Mouse (Mus musculus): Measurements from ENCODE around the gene Pex6.
A peak's percentile ranks its signal among the peaks of the same experiment; 100 is the strongest.

The Pex6 gene

DNA sequence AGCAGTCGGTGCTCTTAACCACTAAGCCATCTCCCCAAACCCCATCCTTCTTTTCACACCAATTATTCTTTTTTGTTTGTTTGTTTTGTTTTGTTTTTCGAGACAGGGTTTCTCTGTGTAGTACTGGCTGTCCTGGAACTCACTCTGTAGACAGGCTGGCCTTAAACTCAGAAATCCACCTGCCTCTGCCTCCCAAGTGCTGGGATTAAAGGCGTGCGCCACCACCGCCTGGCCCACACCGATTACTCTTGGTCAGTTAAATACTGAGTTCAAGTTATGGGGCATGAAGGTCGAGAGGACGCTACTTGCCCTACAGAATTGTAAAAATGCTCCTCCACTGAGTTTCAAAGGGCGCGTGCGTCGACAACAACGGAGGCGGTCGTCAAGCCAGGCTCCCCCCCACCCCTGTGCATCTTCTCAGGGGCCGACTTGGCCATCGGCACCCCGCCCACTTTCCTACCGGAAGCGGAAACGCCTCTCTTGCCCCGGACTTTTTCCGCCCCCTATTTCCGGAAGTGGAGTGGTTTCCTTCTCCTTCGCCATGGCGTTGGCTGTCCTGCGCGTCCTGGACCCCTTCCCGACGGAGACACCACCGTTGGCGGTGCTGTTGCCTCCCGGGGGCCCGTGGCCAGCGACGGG lies at the start of gene Pex6:
Gene Pex6, plus strand, starts transcription at position 505 of the 639 bp plus-strand sequence.
- peak; percentile 85 for DNase-seq (ENCODE audit: low spot score)

DNA sequence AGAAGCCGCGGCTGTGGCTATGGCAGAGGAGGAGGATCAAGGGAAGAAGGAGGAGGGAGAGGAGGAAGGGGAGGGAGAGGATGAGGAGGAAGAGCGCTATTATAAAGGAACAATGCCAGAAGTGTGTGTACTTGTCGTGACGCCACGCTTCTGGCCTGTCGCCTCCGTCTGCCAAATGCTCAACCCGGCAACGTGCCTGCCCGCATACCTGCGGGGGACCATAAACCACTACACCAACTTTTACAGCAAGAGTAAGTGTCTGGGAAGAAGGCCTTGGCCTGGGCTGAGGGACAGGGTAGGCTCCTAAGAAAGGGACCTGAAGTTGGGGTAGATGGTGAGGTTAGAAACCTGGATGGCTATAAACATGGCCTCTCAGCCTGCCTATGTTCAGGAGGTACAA lies 49.3 kb upstream of the Pex6 start:
- DNase-seq (ENCODE audit: low spot score) = no peak

DNA sequence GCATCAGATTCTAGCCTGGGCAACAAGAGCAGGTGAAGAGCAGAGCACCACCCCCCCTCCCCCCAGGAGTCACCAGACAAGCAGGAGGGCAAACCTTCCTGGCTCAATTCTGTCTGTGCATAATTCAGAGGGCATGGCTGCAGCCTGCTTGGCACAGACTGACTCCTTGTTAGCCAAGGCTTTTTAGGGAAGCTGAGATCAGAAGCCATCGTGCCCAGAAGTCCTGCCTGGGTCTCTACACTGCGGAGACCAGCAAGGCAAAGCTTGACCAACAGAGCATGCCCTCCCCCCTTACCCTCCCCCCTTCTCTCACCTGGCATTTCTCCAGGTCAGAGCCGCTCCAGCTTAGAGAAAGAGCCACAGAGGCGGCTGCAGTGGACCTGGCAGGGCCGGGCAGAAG lies 48.5 kb upstream of the Pex6 start:
- DNase-seq (ENCODE audit: low spot score) = no peak

DNA sequence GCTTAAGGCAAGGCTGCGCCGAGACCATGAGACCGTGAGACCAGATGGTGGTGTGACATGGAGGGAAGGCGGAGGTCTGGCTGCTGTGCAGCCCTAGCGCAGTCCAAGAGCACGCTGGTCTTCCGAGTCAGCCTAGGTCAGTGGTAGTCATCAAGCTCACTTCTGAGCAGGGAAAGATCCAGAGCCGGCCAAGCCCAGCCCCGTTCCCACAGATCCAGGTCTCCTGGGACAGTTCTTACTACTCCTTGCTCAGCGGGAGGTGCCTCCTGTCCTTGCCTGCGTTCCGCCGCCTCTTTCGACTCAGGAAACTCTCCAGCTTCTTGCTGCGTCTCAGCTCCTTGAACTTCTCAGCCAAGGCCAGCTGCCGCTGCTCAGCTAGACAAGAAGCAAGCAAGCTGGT lies 43.6 kb upstream of the Pex6 start:
- no peak for DNase-seq (ENCODE audit: low spot score)

DNA sequence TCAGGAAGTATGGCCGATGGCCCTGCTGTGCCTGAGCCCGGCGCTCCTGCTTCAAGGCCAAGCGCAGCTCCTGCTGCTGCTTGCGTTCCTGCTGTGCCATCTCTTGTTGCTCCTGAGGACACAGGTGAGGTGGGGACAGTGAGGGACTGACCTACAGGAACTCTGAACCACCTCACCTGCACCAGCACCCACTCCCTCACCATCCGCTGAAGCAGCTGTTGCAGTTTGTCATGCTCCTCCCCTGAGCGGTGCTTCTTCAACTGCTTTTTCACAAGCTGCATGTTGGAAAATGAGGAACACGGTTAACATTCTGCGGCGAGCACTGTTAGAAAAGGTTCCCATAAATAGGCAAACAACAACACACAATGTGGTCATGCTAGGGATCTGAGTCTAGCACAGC lies 41.4 kb upstream of the Pex6 start:
- DNase-seq (ENCODE audit: low spot score) = no peak

DNA sequence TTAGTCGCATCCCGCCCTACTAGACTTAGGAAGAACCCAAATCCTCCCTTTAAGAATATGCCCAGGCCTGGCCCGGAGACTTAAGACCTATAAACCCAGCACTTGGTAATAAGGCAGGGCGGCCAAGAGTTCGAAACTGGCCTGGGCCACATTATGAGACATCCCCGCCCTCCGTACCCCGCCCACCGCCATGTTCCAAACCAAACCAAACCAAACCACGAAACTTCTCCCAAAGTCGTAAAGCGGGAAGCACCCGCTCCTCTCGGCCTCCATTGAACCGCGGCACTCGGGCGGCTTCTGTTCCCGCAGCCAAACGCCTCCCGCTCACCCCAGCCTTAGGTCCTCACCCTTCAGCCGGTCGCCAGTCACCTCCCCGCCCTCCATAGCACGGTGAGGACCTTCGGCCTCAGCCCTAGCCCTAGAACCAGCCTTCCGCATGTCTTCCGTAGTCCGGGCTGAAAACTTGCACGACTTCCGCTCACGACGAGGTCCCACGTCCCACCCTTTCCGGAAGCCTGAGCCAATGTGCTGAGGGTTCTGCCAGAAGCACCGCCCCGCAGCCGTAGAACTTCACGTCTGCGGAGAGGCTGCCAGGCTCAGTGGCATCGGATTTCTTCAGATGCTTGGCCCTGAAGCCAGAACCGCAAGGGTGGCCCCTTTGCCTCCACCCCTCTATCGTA lies 37.3 kb upstream of the Pex6 start, which contains the start of gene Rrp36:
Gene Rrp36, minus strand, starts transcription at position 503 of the 680 bp plus-strand sequence.
- peak; percentile 84 for DNase-seq (ENCODE audit: low spot score)

DNA sequence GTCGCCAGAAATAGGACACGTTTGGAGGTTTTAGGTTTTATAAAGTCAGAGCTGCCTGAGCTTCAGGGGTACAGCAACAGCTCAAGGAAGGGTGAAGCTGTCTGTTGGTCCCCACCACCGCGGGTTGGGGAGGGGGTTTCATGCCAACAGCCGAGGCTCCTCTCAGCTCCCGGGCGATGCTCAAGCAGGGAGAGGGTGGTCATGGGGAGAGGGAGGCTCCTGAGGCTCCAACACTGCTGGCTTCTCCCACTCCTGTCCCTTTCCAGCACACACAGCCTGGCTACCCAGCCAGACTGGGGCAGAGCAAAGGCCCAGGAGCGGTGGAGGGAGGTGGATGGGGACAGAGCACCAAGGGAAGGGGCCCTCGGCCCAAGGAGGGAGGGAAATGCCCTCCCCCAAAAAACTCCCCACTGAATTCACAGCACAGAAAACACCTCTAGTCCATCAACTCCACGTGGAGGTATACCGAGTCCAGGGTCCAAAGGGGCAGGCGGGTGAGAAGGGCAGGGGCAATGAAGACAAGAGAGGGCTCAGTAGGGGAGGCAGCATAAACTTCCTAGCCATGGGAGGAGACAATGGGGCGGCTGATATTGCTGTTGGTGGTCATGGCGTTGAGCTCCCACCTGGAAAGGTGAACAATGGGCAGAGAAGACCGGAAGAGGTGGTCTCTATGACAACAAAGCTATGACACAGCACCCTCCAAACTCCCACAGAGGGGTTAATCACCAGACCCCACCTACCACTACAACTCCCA lies 36.6 kb upstream of the Pex6 start:
- DNase-seq (ENCODE audit: low spot score) = no peak

DNA sequence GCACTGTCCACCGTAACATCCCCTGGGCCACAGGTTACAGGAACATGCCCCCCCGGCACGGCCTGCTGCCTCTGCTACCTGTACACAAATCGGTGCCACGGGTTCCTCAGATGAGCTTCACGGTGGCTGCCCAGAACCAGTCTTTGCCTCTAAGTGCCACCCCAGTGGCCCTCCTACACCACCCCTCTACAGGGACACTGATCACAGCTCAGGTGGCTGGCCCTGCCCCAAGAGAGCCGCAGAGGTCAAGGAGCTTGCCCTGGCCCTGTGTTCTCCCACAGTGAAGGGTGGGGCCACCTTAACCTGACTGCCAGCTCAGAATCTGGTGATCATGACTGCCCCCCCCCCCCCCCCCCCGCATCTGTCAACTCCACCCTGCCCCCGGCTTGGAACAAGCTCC lies 32.8 kb upstream of the Pex6 start, which contains the start of gene Mea1:
Gene Mea1, plus strand, starts transcription at position 378 of the 400 bp plus-strand sequence.
- DNase-seq (ENCODE audit: low spot score) = no peak

DNA sequence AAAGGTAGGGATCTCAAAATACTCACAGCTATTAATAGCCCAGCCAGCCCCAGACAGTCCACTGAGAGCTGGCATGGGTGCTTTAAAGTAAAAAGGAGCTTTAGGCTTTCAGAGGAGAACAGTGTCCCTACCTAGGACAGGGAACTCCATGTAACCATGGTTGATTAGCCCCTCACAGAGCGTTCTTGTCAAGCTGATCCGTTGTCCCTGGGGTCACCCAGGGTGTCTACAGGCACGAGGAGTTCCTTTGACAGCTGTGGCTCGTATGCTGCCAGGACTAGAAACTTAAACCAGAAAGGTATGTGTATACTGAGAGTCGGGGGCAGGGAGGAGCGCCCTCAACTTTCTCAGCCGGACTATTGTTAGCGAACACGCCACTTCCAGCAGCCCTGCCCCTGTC lies 32.4 kb upstream of the Pex6 start:
- DNase-seq (ENCODE audit: low spot score) = no peak

DNA sequence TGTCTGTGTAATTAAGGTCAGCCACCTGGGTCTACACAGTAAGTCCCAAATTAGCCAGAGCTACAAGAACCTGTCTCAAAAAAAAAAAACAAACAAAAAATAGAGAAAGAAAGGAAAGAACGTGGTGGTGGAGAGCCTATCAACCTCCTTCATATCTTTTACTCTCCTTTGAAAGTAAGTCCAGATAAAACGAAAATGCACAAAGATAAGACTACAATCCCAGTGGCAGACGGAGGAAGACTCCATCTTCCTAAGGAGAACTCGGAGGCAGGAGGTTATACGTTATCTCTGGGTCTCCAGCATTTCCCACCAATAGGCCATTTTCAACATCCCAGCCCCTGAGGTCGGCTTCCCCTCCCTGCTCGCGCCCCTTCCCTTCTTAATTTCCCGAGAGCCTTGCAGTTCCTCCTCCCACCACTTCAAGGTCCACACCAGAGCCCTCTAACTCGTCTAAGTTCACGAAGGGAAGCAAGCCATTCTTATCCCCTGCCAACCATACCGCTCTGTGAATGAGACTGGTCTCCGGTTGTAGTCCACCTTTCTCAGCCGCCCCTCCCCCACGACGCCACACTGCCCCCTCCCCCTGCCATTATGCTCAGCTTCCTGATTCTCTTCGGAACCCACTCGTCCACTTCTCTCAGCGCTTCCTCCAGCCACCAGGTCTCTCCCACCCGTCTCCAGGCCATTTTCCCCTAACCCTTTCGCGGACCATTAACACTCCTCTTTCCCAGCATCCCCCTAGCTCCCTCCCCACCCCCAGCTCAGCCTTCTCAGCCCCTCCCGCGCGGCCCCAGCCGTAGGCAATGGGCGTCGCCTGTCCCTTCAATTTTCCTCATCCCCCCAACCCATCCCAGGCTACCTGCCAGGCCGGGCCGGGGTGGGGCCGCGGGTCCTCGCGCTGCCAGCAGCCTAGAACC lies 31.2 kb upstream of the Pex6 start:
- peak; percentile 42 for DNase-seq (ENCODE audit: low spot score)

DNA sequence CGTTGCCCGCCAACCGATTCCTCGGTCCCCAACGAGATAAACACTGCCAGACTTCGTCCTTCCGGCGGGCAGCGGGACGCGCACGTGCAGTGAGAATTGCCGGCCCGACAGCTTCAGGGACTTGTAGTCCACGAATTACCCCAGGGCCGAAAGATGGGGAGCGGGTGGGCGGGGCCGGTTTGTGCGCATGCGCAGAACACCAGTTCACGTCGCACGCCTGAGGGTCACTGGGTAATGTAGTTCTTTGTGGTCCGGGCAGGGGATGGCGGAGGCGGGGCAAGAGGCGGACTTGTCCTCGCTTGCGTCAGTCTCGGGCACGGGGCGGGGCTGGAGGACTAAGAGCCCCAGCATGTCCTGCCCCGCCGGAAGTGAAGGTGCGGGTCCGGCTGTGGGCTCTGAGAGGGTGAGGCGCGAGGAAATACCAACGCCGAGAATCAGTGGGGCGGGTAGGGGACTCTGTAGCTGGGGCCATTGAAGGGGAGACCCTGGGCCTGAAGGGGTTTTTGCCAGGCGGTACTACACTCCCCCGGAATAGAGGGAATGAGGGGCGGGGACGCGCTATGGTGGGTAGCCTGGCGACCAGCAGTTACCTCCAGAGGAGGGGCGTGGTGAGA lies 30.4 kb upstream of the Pex6 start, which contains the start of gene Klhdc3:
Gene Klhdc3, minus strand, starts transcription at position 155 of the 614 bp plus-strand sequence.
- peak; percentile 92 for DNase-seq (ENCODE audit: low spot score)

DNA sequence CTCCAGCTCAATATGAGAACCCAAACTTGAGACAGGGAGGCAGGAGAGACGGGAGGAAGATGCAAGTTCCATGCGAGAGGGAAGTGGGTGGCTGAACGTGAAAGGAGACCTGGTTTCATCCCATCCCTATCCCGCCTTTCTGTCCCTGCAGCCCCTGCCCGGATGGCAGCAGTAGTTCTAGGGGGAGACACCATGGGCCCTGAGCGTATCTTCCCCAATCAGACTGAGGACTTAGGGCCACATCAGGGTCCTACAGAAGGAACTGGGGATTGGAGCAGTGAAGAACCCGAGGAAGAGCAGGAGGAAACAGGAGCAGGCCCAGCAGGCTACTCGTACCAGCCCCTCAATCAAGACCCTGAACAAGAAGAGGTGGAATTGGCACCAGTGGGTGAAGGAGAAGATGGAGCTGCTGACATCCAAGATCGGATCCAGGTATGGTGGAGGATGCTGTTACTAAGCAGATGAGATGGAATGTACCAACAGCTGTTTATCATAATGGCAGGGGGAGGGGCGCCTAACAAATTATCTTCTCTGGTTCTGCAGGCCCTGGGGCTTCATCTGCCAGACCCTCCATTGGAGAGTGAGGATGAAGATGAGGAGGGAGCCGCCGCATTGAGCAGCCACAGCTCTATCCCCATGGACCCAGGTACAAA lies 29.7 kb upstream of the Pex6 start:
- no peak for DNase-seq (ENCODE audit: low spot score)

DNA sequence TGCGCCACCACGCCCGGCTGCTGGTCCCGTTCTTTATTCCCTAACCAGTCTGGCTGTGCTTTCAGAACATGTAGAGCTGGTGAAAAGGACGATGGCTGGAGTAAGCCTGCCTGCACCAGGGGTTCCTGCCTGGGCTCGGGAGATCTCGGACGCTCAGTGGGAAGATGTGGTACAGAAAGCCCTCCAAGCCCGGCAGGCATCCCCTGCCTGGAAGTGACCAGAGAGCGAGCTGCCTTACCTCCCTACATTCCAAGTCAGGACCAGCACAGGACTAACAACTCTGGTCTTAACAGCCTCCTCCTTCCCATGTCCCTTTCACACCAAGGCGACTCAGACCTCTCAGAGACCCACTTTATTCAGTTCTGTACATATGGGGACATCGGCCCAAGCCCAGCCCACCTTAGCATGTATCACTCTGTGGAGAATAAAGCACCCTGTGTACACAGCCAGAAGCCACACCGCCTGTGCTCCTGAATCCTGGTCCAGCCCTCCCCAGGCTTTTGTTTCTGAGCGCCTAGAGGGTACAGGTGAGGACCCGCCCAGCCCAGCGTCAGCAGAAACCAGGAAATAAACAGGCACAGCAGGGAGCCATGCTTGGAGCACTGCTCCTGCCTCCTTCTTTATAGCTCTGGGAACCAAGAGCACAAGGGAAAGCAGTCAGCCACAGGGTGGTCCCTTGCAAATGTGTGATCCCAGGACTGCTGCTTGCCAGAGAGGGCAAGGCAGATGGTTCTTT lies 28.4 kb upstream of the Pex6 start:
- no peak for DNase-seq (ENCODE audit: low spot score)

DNA sequence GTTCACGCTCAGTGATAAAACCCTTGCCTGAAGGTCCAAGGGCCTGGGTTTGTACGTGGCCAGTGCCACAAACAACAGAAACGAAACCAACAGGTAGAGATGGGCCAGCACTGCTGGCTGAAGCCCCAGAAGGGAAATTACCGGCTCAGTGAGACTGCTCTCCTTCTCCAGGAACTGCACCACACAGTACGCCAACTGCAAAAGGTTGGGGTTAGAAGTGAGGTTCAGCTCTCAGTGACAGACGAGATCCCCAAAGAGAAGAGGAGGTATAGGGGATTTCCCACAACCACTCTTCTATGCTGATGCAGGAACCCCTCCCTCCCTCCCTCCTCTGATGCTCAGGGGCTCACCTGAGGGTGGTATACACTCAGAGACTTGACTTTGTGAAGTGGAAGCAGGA lies 25.4 kb upstream of the Pex6 start:
- no peak for DNase-seq (ENCODE audit: low spot score)

DNA sequence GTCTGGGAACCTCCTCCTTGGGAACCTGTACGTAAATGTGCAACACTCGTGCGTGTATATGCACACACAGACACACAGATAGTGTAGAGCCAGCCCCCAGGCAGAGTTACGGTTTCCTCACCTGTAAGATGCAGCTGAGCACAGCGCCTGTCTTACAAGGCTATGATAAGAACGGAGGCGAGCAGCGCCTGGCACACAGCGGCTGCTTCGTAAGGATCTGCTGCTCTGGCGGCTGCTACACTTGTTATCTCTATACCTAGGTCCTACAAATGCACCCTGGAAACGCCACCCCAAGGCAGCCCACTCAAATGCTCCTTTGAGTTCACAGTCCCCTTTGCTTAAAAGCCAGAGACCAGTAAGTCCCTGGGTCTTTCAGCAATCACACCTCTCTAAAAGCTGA lies 20.6 kb upstream of the Pex6 start:
- DNase-seq (ENCODE audit: low spot score) = no peak

DNA sequence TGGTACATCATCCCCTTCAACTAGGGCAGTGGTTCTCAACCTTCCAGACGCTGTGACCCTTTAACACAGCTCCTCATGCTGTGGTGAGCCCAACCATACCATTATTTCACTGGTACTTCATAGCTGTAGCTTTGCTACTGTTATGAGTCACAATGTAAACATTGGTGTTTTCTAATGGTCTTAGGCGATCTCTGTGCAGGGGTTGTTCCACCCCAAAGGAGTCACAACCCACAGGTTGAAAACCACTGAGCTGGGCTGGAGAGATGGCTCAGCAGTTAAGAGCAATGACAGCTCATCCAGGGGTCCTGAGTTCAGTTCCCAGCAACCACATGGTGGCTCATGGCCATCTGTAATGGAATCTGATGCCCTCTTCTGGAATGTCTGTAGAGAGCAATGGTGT lies 19.9 kb upstream of the Pex6 start:
- DNase-seq (ENCODE audit: low spot score) = no peak

DNA sequence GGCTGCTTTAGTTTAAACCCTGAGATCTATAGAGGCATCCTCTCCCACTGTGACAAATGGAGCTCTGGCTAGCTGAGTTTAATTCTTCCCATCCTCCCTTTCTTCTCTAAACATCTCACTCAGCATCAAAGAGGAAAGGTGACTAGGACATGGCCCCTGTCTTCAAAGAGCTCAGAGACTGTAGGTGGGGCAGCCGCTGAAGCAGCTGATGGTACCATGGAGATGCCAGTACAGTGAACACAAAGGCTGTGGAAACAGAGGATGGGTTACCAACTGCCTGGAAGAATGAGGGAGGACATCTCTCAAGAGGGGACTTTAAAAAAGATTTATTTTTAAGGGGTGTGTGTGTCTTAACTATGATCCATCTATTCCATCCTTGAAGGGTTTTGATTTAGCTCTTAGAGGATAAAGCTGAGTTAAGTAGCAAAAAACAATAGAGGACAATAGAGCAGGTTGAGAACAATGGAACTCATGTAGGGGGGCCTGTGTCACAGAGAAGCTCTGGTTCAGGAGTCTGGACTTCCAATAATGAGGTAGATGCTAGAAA lies 16.7 kb upstream of the Pex6 start:
- DNase-seq (ENCODE audit: low spot score) = no peak

DNA sequence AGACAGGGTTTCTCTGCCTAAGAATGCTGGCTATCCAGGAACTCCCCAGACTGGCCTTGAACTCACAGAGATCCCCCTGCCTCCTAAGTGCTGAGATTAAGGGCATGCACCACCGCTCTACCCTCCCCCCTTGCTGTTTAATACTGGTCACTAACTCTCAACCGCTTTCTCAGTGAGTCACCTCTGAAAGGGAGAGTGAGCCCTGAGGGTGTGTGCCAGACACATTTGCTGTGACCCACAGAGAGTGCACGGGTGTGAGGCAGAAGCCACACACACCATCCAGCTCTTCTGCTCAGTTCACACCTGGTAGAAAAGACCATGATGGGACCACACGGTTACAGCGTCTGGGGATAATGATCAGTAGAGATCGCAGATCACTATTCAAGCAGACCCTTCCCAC lies 12.7 kb upstream of the Pex6 start:
- no peak for DNase-seq (ENCODE audit: low spot score)

DNA sequence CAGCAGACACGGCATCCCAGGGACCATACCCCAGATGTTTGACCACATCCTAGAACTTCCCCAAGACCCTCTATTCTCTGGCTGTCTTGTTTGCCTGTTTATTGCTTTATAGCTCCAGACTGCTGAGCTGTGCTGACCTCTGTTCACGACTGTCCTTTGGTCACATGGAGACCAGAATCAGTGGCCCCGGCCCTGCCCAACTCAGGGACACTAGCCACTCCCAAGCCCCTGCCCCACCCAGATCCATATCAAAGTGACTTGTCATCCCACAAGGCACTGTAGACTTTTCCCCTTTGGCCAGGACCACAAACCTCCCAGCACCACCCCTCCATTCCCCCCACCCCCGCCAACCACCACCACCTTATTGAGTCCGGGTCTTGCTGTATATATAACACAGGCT lies 12.0 kb upstream of the Pex6 start:
- no peak for DNase-seq (ENCODE audit: low spot score)

DNA sequence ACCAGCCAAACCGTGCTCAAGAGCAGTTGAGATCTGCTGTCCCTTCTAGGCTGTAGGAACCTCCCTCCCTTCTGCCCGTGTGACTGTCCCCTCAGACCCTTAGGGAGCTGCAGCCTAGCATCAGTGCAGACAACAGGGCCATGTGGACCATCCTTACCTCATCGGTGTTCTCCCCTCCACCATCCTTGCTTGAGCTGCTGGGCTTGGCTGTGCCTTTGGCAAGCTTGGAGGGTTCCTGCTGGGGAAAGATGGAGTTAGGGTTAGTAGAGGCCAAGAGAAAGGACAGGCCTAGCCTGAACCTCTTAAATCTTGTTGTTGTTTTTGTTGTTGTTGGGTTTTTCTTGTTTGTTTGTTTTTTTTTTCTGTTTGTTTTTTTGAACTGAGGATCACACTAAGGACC lies 11.4 kb upstream of the Pex6 start:
- DNase-seq (ENCODE audit: low spot score) = no peak

Measured in ovary, postnatal 14 days (tissue).